Mouse (Mus musculus) liver, adult 2 months (tissue): ENCODE results near the gene Abi3. TPM values are rescaled to one million over a fixed set of nuclear protein-coding genes. Genes with fewer than 3 reads are reported as not detected.

Source experiments
- DNase-seq: peaks from one replicate; pipeline ENCODE4 v3.0.0-alpha.2; 2011; ENCODE audit warnings: low read depth, low spot score; ENCODE audit errors: extremely low read depth
- H3K27ac ChIP-seq: fragments of 200-500 bp; replicated peaks from 2 replicates; pipeline ENCODE4 v1.5.1; 2012; ENCODE audit warnings: low read depth, mild to moderate bottlenecking, control low read depth, inconsistent platforms, low read length; ENCODE audit not compliant: insufficient read depth
- H3K27me3 ChIP-seq: fragments of 200-500 bp; 2 replicates; pipeline ENCODE4 v1.6.1; 2012; ENCODE audit warnings: mild to moderate bottlenecking, moderate library complexity, low read length, inconsistent platforms; ENCODE audit not compliant: control insufficient read depth, insufficient read depth
- H3K36me3 ChIP-seq: fragments of 200-500 bp; 2 replicates; pipeline ENCODE4 v1.6.1; 2012; ENCODE audit warnings: low read length, inconsistent platforms; ENCODE audit not compliant: control insufficient read depth, insufficient read depth
- H3K4me1 ChIP-seq: fragments of 200-500 bp; 2 replicates; pipeline ENCODE4 v1.6.1; 2011; ENCODE audit warnings: low read length; ENCODE audit not compliant: control insufficient read depth, insufficient read depth
- H3K4me3 ChIP-seq: fragments of 200-500 bp; 2 replicates; pipeline ENCODE4 v1.5.1; 2011; ENCODE audit warnings: low read depth, mild to moderate bottlenecking, control low read depth, low read length, moderate library complexity; ENCODE audit not compliant: insufficient read depth
- H3K79me2 ChIP-seq: fragments of 200-500 bp; 2 replicates; pipeline ENCODE4 v1.6.1; 2012; ENCODE audit warnings: inconsistent platforms, mild to moderate bottlenecking, low read length, moderate library complexity; ENCODE audit not compliant: control insufficient read depth, insufficient read depth
- H3K9ac ChIP-seq: fragments of 200-500 bp; 2 replicates; pipeline ENCODE4 v1.6.1; 2012; ENCODE audit warnings: low read depth, mild to moderate bottlenecking, control low read depth, inconsistent platforms, low read length
- CTCF ChIP-seq: fragments of 200-500 bp; IDR thresholded peaks from 2 replicates; pipeline ENCODE4 v1.5.1; 2011; ENCODE audit warnings: low read depth, low read length, control low read depth
- POLR2A ChIP-seq: fragments of 200-500 bp; IDR thresholded peaks from 2 replicates; pipeline ENCODE4 v1.6.1; 2011; ENCODE audit warnings: low read length, control low read depth; ENCODE audit not compliant: insufficient read depth; ENCODE audit errors: extremely low read depth
- WGBS: fragments of 180-500 bp; shearing (Covaris S2); methylation state at CpG from one replicate; pipeline ENCODE4 v1.1.7; 2018; 5-methylcytosine and 5-hydroxymethylcytosine counted together
- polyA plus RNA-seq: library from polyadenylated mRNA; depleted of rRNA; stranded (reverse); fragments of >200 nt; gene quantifications from 2 replicates; pipeline ENCODE4 v1.2.3, GENCODE M21; 2012
- total RNA-seq: library from RNA; depleted of rRNA; stranded (reverse); fragments of >200 nt; gene quantifications from 2 replicates; pipeline ENCODE4 v1.2.3, GENCODE M21; 2014

Gene Abi3
- total and polyA plus RNA-seq, 2 experiments = 1.1 to 11.7 TPM

- no peak overlapping the region for H3K4me3 ChIP-seq
- no peaks in the 10 kb centered on the region for H3K79me2 ChIP-seq
- no peaks in the 10 kb centered on the region for H3K27me3 ChIP-seq
- H3K9ac ChIP-seq = no peak overlapping the region
- 44% methylated on average over 4 of the region's 4 CpGs for WGBS
- no peaks in the 10 kb centered on the region for H3K4me1 ChIP-seq
- no peaks in the 10 kb centered on the region for H3K36me3 ChIP-seq
- DNase-seq = peak; percentile 68
- H3K27ac ChIP-seq = no peak overlapping the region
- TF ChIP-seq POLR2A = no peak
Measured at GRCm38 (mm10) chr11:95869442-95869841, 27.2 kb upstream of the Abi3 start.

- Histone ChIP-seq H3K9ac (no peak overlapping the region), H3K27me3 (no peaks in the 10 kb centered on the region), H3K27ac (no peak overlapping the region), H3K79me2 (no peaks in the 10 kb centered on the region), H3K4me1 (0 out of 2 replicates have a peak, but pooled peaks cover 2% of the 10 kb centered on the region), H3K36me3 (no peaks in the 10 kb centered on the region), H3K4me3 (no peak overlapping the region)
- 94% methylated on average over 8 of the region's 8 CpGs for WGBS
- DNase-seq = no peak
- TF ChIP-seq CTCF (no peak), POLR2A (no peak)
Measured at GRCm38 (mm10) chr11:95861397-95861796, 19.1 kb upstream of the Abi3 start.

- H3K79me2 ChIP-seq = no peaks in the 10 kb centered on the region
- no peak overlapping the region for H3K27ac ChIP-seq
Measured at GRCm38 (mm10) chr11:95860071-95860490, 17.8 kb upstream of the Abi3 start.

GRCm38 (mm10) chr11:95859468-95859855 lies 17.2 kb upstream of the Abi3 start:
- TF ChIP-seq CTCF (no peak), POLR2A (no peak)
- Histone ChIP-seq H3K27ac (peak overlapping the region; percentile 78), H3K79me2 (no peaks in the 10 kb centered on the region), H3K27me3 (no peaks in the 10 kb centered on the region), H3K9ac (peak overlapping the region; percentile 78), H3K4me1 (0 out of 2 replicates have a peak, but pooled peaks cover 2% of the 10 kb centered on the region), H3K36me3 (no peaks in the 10 kb centered on the region), H3K4me3 (peak overlapping the region; percentile 65)
- DNase-seq = peak; percentile 69
- under 1% methylated on average over 35 of the region's 35 CpGs for WGBS

More at GRCm38 (mm10) chr11:95860071-95860490, 17.8 kb upstream of the Abi3 start:
- no peak overlapping the region for H3K9ac ChIP-seq
- no peak for TF ChIP-seq POLR2A
- TF ChIP-seq CTCF = no peak
- 0 out of 2 replicates have a peak, but pooled peaks cover 2% of the 10 kb centered on the region for H3K4me1 ChIP-seq
- whole genome bisulfite sequencing = 41% methylated on average over 3 of the region's 3 CpGs
- H3K36me3 ChIP-seq = no peaks in the 10 kb centered on the region
- no peaks in the 10 kb centered on the region for H3K27me3 ChIP-seq
- DNase-seq = no peak
- peak overlapping the region; percentile 65; the same call in 1 of the 2 replicates for H3K4me3 ChIP-seq

GRCm38 (mm10) chr11:95858528-95859467 lies 16.5 kb upstream of the Abi3 start:
- peak overlapping the region; percentile 78 for H3K27ac ChIP-seq
- H3K4me1 ChIP-seq = 0 out of 2 replicates have a peak, but pooled peaks cover 2% of the 10 kb centered on the region
- H3K79me2 ChIP-seq = no peaks in the 10 kb centered on the region
- TF ChIP-seq POLR2A (no peak), CTCF (no peak; the same call in 1 of the 2 replicates)
- peak; percentile 92 for DNase-seq
- H3K4me3 ChIP-seq = peak overlapping the region; percentile 65
- peak overlapping the region; percentile 78 for H3K9ac ChIP-seq
- H3K27me3 ChIP-seq = no peaks in the 10 kb centered on the region
- under 1% methylated on average over 58 of the region's 58 CpGs for WGBS
- H3K36me3 ChIP-seq = no peaks in the 10 kb centered on the region
